Mouse (Mus musculus) ES-Bruce4 (cell line): ENCODE results near the gene Lifr. TPM values are rescaled to one million over a fixed set of nuclear protein-coding genes. Genes with fewer than 3 reads are reported as not detected.

Source experiments
- H3K27ac ChIP-seq: 2 replicates; pipeline ENCODE4 v1.5.1; 2012; ENCODE audit warnings: low read length, inconsistent platforms; ENCODE audit not compliant: insufficient read depth
- H3K27me3 ChIP-seq: 2 replicates; pipeline ENCODE4 v1.6.1; 2012; ENCODE audit warnings: mild to moderate bottlenecking, low read length, inconsistent platforms; ENCODE audit not compliant: control insufficient read depth, poor library complexity, insufficient read depth, severe bottlenecking
- H3K36me3 ChIP-seq: 2 replicates; pipeline ENCODE4 v1.6.1; 2012; ENCODE audit warnings: inconsistent platforms, mild to moderate bottlenecking, low read length, moderate library complexity; ENCODE audit not compliant: control insufficient read depth, poor library complexity, insufficient read depth, severe bottlenecking
- H3K4me1 ChIP-seq: one replicate; pipeline ENCODE4 v1.8.1; 2011; ENCODE audit warnings: low read length; ENCODE audit not compliant: control insufficient read depth, insufficient read depth
- H3K4me3 ChIP-seq: 2 replicates; pipeline ENCODE4 v1.5.1; 2011; ENCODE audit warnings: low read depth, mild to moderate bottlenecking, low read length
- H3K9ac ChIP-seq: 2 replicates; pipeline ENCODE4 v1.6.1; 2012; ENCODE audit warnings: low read depth, mild to moderate bottlenecking, inconsistent platforms; ENCODE audit not compliant: poor library complexity, severe bottlenecking
- H3K9me3 ChIP-seq: replicated peaks from 2 replicates; pipeline ENCODE4 v1.6.1; 2012; ENCODE audit warnings: mild to moderate bottlenecking, low read length, inconsistent platforms; ENCODE audit not compliant: control insufficient read depth, poor library complexity, insufficient read depth, severe bottlenecking
- CTCF ChIP-seq: IDR thresholded peaks from one replicate; pipeline ENCODE4 v1.8.1; 2011; ENCODE audit warnings: low read depth, low read length
- EP300 ChIP-seq: IDR thresholded peaks from 2 replicates; pipeline ENCODE4 v1.6.1; 2011; ENCODE audit warnings: low read depth, low read length; ENCODE audit not compliant: insufficient read depth
- POLR2A ChIP-seq: IDR thresholded peaks from one replicate; pipeline ENCODE4 v1.8.1; 2011; ENCODE audit warnings: low read length; ENCODE audit not compliant: insufficient read depth
- polyA plus RNA-seq: library from polyadenylated mRNA; stranded (reverse); fragments of >200 nt; gene quantifications from 2 replicates; pipeline ENCODE4 v1.2.4, GENCODE M21; 2011; ENCODE audit warnings: low read depth; ENCODE audit not compliant: missing spikeins, insufficient read depth, insufficient read length

Gene Lifr
- polyA plus RNA-seq, 1 experiment: 33.8 TPM

- H3K4me3 ChIP-seq: no peak overlapping the region
- peaks cover 18% of the 10 kb centered on the region for H3K4me1 ChIP-seq
- TF ChIP-seq CTCF (no peak), EP300 (no peak), POLR2A (no peak)
- H3K9ac ChIP-seq: no peak overlapping the region
- H3K9me3 ChIP-seq: no peaks in the 10 kb centered on the region
- no peaks in the 10 kb centered on the region; the same call in 1 of the 2 replicates for H3K36me3 ChIP-seq
- H3K27me3 ChIP-seq: no peaks in the 10 kb centered on the region
- no peak overlapping the region for H3K27ac ChIP-seq
Observed at GRCm38 (mm10) chr15:7141246-7141645, 50.8 kb downstream of the Lifr start.

GRCm38 (mm10) chr15:7143689-7144170 is 53.3 kb downstream of the Lifr start:
- Histone ChIP-seq H3K27ac (no peak overlapping the region), H3K27me3 (no peaks in the 10 kb centered on the region), H3K9me3 (no peaks in the 10 kb centered on the region), H3K4me1 (peaks cover 15% of the 10 kb centered on the region), H3K9ac (no peak overlapping the region), H3K36me3 (no peaks in the 10 kb centered on the region), H3K4me3 (no peak overlapping the region)
- TF ChIP-seq CTCF (no peak), EP300 (no peak), POLR2A (no peak)

- H3K36me3 ChIP-seq: no peaks in the 10 kb centered on the region
- H3K27me3 ChIP-seq: no peaks in the 10 kb centered on the region
- no peak overlapping the region for H3K9ac ChIP-seq
- H3K27ac ChIP-seq: no peak overlapping the region
- TF ChIP-seq EP300: no peak
- no peak for TF ChIP-seq POLR2A
- TF ChIP-seq CTCF: no peak
- peaks cover 15% of the 10 kb centered on the region for H3K4me1 ChIP-seq
- no peak overlapping the region for H3K4me3 ChIP-seq
- no peaks in the 10 kb centered on the region for H3K9me3 ChIP-seq
Observed at GRCm38 (mm10) chr15:7144542-7144941, 54.1 kb downstream of the Lifr start.

GRCm38 (mm10) chr15:7144942-7145341 is 54.5 kb downstream of the Lifr start:
- Histone ChIP-seq H3K27ac (no peak overlapping the region), H3K4me1 (peaks cover 15% of the 10 kb centered on the region), H3K36me3 (no peaks in the 10 kb centered on the region), H3K4me3 (no peak overlapping the region), H3K9ac (no peak overlapping the region), H3K27me3 (no peaks in the 10 kb centered on the region), H3K9me3 (no peaks in the 10 kb centered on the region)
- TF ChIP-seq POLR2A: no peak
- 0 out of 2 replicates have a peak, but pooled peaks have one; percentile 16 for TF ChIP-seq EP300

- no peak overlapping the region for H3K9ac ChIP-seq
- H3K9me3 ChIP-seq: no peaks in the 10 kb centered on the region
- no peaks in the 10 kb centered on the region for H3K36me3 ChIP-seq
- peaks cover 15% of the 10 kb centered on the region for H3K4me1 ChIP-seq
- H3K27me3 ChIP-seq: no peaks in the 10 kb centered on the region
- no peak overlapping the region for H3K4me3 ChIP-seq
- TF ChIP-seq EP300: no peak
- no peak for TF ChIP-seq CTCF
- TF ChIP-seq POLR2A: no peak
- H3K27ac ChIP-seq: no peak overlapping the region
Observed at GRCm38 (mm10) chr15:7145555-7145954, 55.1 kb downstream of the Lifr start.

GRCm38 (mm10) chr15:7146529-7146928 is 56.1 kb downstream of the Lifr start:
- H3K4me3 ChIP-seq: no peak overlapping the region
- H3K9me3 ChIP-seq: no peaks in the 10 kb centered on the region
- H3K36me3 ChIP-seq: no peaks in the 10 kb centered on the region
- H3K4me1 ChIP-seq: peaks cover 7% of the 10 kb centered on the region
- no peak overlapping the region for H3K9ac ChIP-seq
- TF ChIP-seq POLR2A (no peak), EP300 (no peak), CTCF (no peak)
- H3K27me3 ChIP-seq: no peaks in the 10 kb centered on the region
- no peak overlapping the region for H3K27ac ChIP-seq
